Comparison of ENCODE assay signal across 13 mouse cellular contexts in the genomic region with DNA sequence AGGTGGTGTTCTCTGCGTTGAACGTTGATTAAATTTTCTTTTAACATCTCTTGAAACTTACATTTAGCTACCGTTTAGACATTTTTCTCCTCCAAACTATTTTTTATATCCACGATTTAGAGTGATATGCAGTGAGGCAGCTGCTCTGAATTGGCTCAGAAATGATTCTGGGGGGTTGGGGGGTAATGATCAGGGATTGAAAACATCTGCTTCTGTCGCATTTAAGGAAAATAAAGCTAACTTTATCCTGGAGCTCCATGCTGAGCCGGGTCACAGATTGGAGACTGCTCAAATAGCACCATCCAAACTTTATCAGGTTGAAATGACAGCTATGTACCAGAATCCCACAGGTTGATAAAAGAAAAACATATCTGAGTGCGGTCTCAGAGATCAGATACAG. TPM values are rescaled to one million over a fixed set of nuclear protein-coding genes. Genes with fewer than 3 reads are reported as not detected.
"Had no signal": no experiment of that assay in that cellular context is flagged by ENCODE, and none has a peak within 500 bp of the region (broad histone marks: within the 10 kb centered on the region; RNA-seq: fewer than 3 reads in every experiment).

No protein-coding gene starts in this region.

- H3K27me3 ChIP-seq: liver, embryonic 15.5 days; megakaryocyte, embryonic 14.5 days; midbrain, embryonic 15.5 days; neural tube, embryonic 12.5 days had no signal

- DNase-seq: kidney, postnatal 14 days; thymus, postnatal 4 days had no signal

- H3K36me3 ChIP-seq: limb, embryonic 10.5 days; liver, embryonic 15.5 days; midbrain, embryonic 15.5 days; neural tube, embryonic 12.5 days had no signal

- H3K9ac ChIP-seq: liver, embryonic 15.5 days; midbrain, embryonic 15.5 days; neural tube, embryonic 12.5 days had no signal

- H3K4me1 ChIP-seq: liver, embryonic 15.5 days; megakaryocyte, embryonic 14.5 days; midbrain, embryonic 15.5 days; neural tube, embryonic 12.5 days had no signal

- H3K9me3 ChIP-seq: limb, embryonic 10.5 days; midbrain, embryonic 15.5 days; neural tube, embryonic 12.5 days had no signal

- H3K4me2 ChIP-seq: liver, embryonic 11.5 days; liver, embryonic 15.5 days; midbrain, embryonic 11.5 days; midbrain, embryonic 15.5 days; neural tube, embryonic 12.5 days had no signal

- H3K4me3 ChIP-seq: limb, embryonic 10.5 days; liver, embryonic 15.5 days; megakaryocyte, embryonic 14.5 days; midbrain, embryonic 15.5 days; neural tube, embryonic 12.5 days had no signal

- H3K27ac ChIP-seq: limb, embryonic 10.5 days; liver, embryonic 15.5 days; macrophage; midbrain, embryonic 15.5 days; neural tube, embryonic 12.5 days; stomach, postnatal 0 days had no signal

- ATAC-seq: inflammation-experienced regulatory T-cells, adult 6 months; intestine, postnatal 0 days; midbrain, embryonic 15.5 days had no signal

RNA-seq across cellular contexts. Expression of gene Lmo3, which starts 29.6 kb away (rescaled TPM):
- polyA plus RNA-seq: inflammation-experienced regulatory T-cells, adult 6 months; macrophage had no signal
